Mouse (Mus musculus) stomach, embryonic 16.5 days (tissue): ENCODE measurements around the gene Adamts16. TPM values are rescaled to one million over a fixed set of nuclear protein-coding genes. Genes with fewer than 3 reads are reported as not detected.

Source experiments
- ATAC-seq: fragments of 200-750 bp; cut with Nextera tagmentation; 2 replicates; pipeline ENCODE4 v1.8.0; 2017; ENCODE audit warnings: moderate number of reproducible peaks, moderate TSS enrichment; ENCODE audit not compliant: insufficient read depth, low FRiP score
- H3K27ac ChIP-seq: fragments of 300-500 bp; sonication (generic); 2 replicates; pipeline ENCODE4 v1.5.1; 2014; ENCODE audit warnings: low read length
- H3K27me3 ChIP-seq: fragments of 300-500 bp; sonication (generic); 2 replicates; pipeline ENCODE4 v1.6.1; 2014; ENCODE audit warnings: low read length, control low read depth, mixed read lengths; ENCODE audit not compliant: control insufficient read depth, insufficient read depth
- H3K36me3 ChIP-seq: fragments of 300-500 bp; sonication (generic); 2 replicates; pipeline ENCODE4 v1.6.1; 2014; ENCODE audit warnings: low read length; ENCODE audit not compliant: control insufficient read depth, insufficient read depth
- H3K4me1 ChIP-seq: fragments of 300-500 bp; sonication (generic); 2 replicates; pipeline ENCODE4 v1.6.1; 2014; ENCODE audit warnings: low read length, control low read depth, mixed read lengths; ENCODE audit not compliant: control insufficient read depth, insufficient read depth
- H3K4me2 ChIP-seq: fragments of 300-500 bp; sonication (generic); 2 replicates; pipeline ENCODE4 v1.6.1; 2014; ENCODE audit warnings: low read depth, low read length, mixed read lengths
- H3K4me3 ChIP-seq: fragments of 300-500 bp; sonication (generic); replicated peaks from 2 replicates; pipeline ENCODE4 v1.5.1; 2014; ENCODE audit warnings: mild to moderate bottlenecking, low read length
- H3K9ac ChIP-seq: fragments of 300-500 bp; sonication (generic); 2 replicates; pipeline ENCODE4 v1.6.1; 2014; ENCODE audit warnings: low read length
- H3K9me3 ChIP-seq: fragments of 300-500 bp; sonication (generic); replicated peaks from 2 replicates; pipeline ENCODE4 v1.6.1; 2016; ENCODE audit warnings: low read length, control low read depth; ENCODE audit not compliant: control insufficient read depth
- WGBS: fragments of 180-500 bp; shearing (Covaris S2); extraction: QIAGEN DNeasy Blood & Tissue Kit; methylation state at CpG from one replicate; pipeline ENCODE4 v1.1.7; 2014; 5-methylcytosine and 5-hydroxymethylcytosine counted together
- polyA plus RNA-seq: library from polyadenylated mRNA; unstranded; fragments of >200 nt; fragmentation: Nextera tagmentation; extraction: Ambion mirVana; gene quantifications from 2 replicates; pipeline ENCODE4 v1.2.1, GENCODE M21; 2015

Gene Adamts16
- polyA plus RNA-seq, 1 experiment from 2014 or later: 3.7 TPM

- WGBS: 56% methylated on average over 2 of the region's 2 CpGs
- no peaks in the 10 kb centered on the region for H3K27me3 ChIP-seq
- H3K4me2 ChIP-seq: no peak overlapping the region
- no peaks in the 10 kb centered on the region for H3K4me1 ChIP-seq
- no peaks in the 10 kb centered on the region for H3K36me3 ChIP-seq
- no peak for ATAC-seq
- no peaks in the 10 kb centered on the region for H3K9me3 ChIP-seq
- H3K4me3 ChIP-seq: no peak overlapping the region
- no peak overlapping the region for H3K9ac ChIP-seq
- H3K27ac ChIP-seq: no peak overlapping the region
These were observed 80.3 kb downstream of the Adamts16 start for GRCm38 (mm10) chr13:70761312-70761711.

- WGBS: 98% methylated on average over 9 of the region's 9 CpGs
- H3K27ac ChIP-seq: no peak overlapping the region
- ATAC-seq: no peak
These were observed 81.4 kb downstream of the Adamts16 start for GRCm38 (mm10) chr13:70760186-70760585.

GRCm38 (mm10) chr13:70746294-70747008 is 95.2 kb downstream of the Adamts16 start:
- Histone ChIP-seq H3K36me3 (no peaks in the 10 kb centered on the region), H3K4me2 (0 out of 2 replicates have a peak overlapping the region, but pooled peaks have one; percentile 4), H3K4me3 (no peak overlapping the region), H3K27me3 (no peaks in the 10 kb centered on the region), H3K9me3 (no peaks in the 10 kb centered on the region), H3K9ac (no peak overlapping the region), H3K27ac (0 out of 2 replicates have a peak overlapping the region, but pooled peaks have one; percentile 8), H3K4me1 (peaks cover 8% of the 10 kb centered on the region; the same call in 1 of the 2 replicates)
- no peak for ATAC-seq
- 69% methylated on average over 14 of the region's 14 CpGs for WGBS

More at GRCm38 (mm10) chr13:70760186-70760585, 81.4 kb downstream of the Adamts16 start:
- no peaks in the 10 kb centered on the region for H3K9me3 ChIP-seq
- no peak overlapping the region for H3K9ac ChIP-seq
- no peaks in the 10 kb centered on the region for H3K4me1 ChIP-seq
- no peaks in the 10 kb centered on the region for H3K36me3 ChIP-seq
- no peak overlapping the region for H3K4me2 ChIP-seq
- no peak overlapping the region for H3K4me3 ChIP-seq
- no peaks in the 10 kb centered on the region for H3K27me3 ChIP-seq

GRCm38 (mm10) chr13:70744416-70745038 is 97.1 kb downstream of the Adamts16 start:
- Histone ChIP-seq H3K9me3 (no peaks in the 10 kb centered on the region), H3K4me2 (no peak overlapping the region), H3K4me1 (peaks cover 8% of the 10 kb centered on the region; the same call in 1 of the 2 replicates), H3K36me3 (no peaks in the 10 kb centered on the region), H3K9ac (peak overlapping the region; percentile 4; the same call in 1 of the 2 replicates), H3K27ac (peak overlapping the region; percentile 96), H3K4me3 (no peak overlapping the region), H3K27me3 (no peaks in the 10 kb centered on the region)
- WGBS: 66% methylated on average over 5 of the region's 5 CpGs
- peak; percentile 74 for ATAC-seq

GRCm38 (mm10) chr13:70742693-70743092 is 98.9 kb downstream of the Adamts16 start:
- Histone ChIP-seq H3K27me3 (no peaks in the 10 kb centered on the region), H3K9me3 (no peaks in the 10 kb centered on the region), H3K4me3 (no peak overlapping the region), H3K4me1 (peaks cover 8% of the 10 kb centered on the region; the same call in 1 of the 2 replicates), H3K4me2 (no peak overlapping the region), H3K36me3 (no peaks in the 10 kb centered on the region), H3K27ac (no peak overlapping the region), H3K9ac (no peak overlapping the region)
- no peak for ATAC-seq
- WGBS: 93% methylated on average over 4 of the region's 4 CpGs

GRCm38 (mm10) chr13:70740281-70741240 is 101.0 kb downstream of the Adamts16 start:
- peak; percentile 66 for ATAC-seq
- 45% methylated on average over 17 of the region's 17 CpGs for WGBS

GRCm38 (mm10) chr13:70738781-70739180 is 102.8 kb downstream of the Adamts16 start:
- ATAC-seq: no peak
- Histone ChIP-seq H3K9me3 (no peaks in the 10 kb centered on the region), H3K4me3 (no peak overlapping the region), H3K27ac (no peak overlapping the region), H3K27me3 (no peaks in the 10 kb centered on the region), H3K4me2 (no peak overlapping the region), H3K9ac (no peak overlapping the region), H3K4me1 (peaks cover 20% of the 10 kb centered on the region; the same call in 1 of the 2 replicates), H3K36me3 (no peaks in the 10 kb centered on the region)
- 95% methylated on average over 9 of the region's 9 CpGs for WGBS

More at GRCm38 (mm10) chr13:70740281-70741240, 101.0 kb downstream of the Adamts16 start:
- Histone ChIP-seq H3K27me3 (no peaks in the 10 kb centered on the region), H3K27ac (peak overlapping the region; percentile 54), H3K36me3 (no peaks in the 10 kb centered on the region), H3K9ac (peak overlapping the region; percentile 46; the same call in 1 of the 2 replicates), H3K9me3 (no peaks in the 10 kb centered on the region), H3K4me2 (0 out of 2 replicates have a peak overlapping the region, but pooled peaks have one; percentile 2), H3K4me1 (peaks cover 16% of the 10 kb centered on the region; the same call in 1 of the 2 replicates), H3K4me3 (no peak overlapping the region)

GRCm38 (mm10) chr13:70736409-70736808 is 105.2 kb downstream of the Adamts16 start:
- Histone ChIP-seq H3K36me3 (no peaks in the 10 kb centered on the region), H3K4me3 (no peak overlapping the region), H3K9me3 (no peaks in the 10 kb centered on the region), H3K27ac (no peak overlapping the region), H3K4me1 (peaks cover 14% of the 10 kb centered on the region; the same call in 1 of the 2 replicates), H3K9ac (no peak overlapping the region), H3K27me3 (no peaks in the 10 kb centered on the region), H3K4me2 (no peak overlapping the region)
- 40% methylated on average over 4 of the region's 4 CpGs for WGBS
- ATAC-seq: no peak
